In genomic region chr15:85335671-85336300, GRCm38 (mm10) we compare ENCODE assay signal across 8 mouse cellular contexts. TPM values are rescaled to one million over a fixed set of nuclear protein-coding genes. Genes with fewer than 3 reads are reported as not detected.
DNase-seq lines count a peak whose midpoint lies in the region; ATAC-seq and TF ChIP-seq lines count a peak whose summit lies in the region.

Gene Atxn10, plus strand, starts transcription at chr15:85336245.

- peaks cover 3% of the 10 kb centered on the region for H3K4me1 ChIP-seq in embryonic fibroblast, embryonic 13.5 days (ENCODE audit: control insufficient read depth, insufficient read depth, low read length)
- H3K4me1 ChIP-seq in heart, embryonic 16.5 days (ENCODE audit: control insufficient read depth, insufficient read depth, low read length): peaks cover 16% of the 10 kb centered on the region

- peak within 1 kb of the TSS; percentile 92 for H3K9ac ChIP-seq in heart, embryonic 16.5 days (ENCODE audit: low read length)

- ATAC-seq in heart, embryonic 16.5 days (replicated peaks; ENCODE audit: extremely low read depth, insufficient read depth, low FRiP score): no peak

- peak within 1 kb of the TSS; percentile 61 for H3K4me2 ChIP-seq in heart, embryonic 16.5 days (ENCODE audit: low read depth, low read length)

- no peaks in the 10 kb centered on the region for H3K36me3 ChIP-seq in heart, embryonic 16.5 days (ENCODE audit: control insufficient read depth, insufficient read depth)

- TF ChIP-seq POLR2A in embryonic fibroblast, embryonic 13.5 days (IDR thresholded peaks at IDR 0.05; ENCODE audit: low read depth, low read length): no peak

- intact Hi-C loops in left cerebral cortex, adult 2 months (cut with DNase I): no loop called here
- intact Hi-C loops in left cerebral cortex, postnatal 25 days (cut with DNase I): loop anchor here (5.0 kb wide), 1 partner anchor 42 kb away; no protein-coding TSS in a partner anchor

- peak within 1 kb of the TSS; percentile 94 for H3K4me3 ChIP-seq in left cerebral cortex, adult 2 months
- peak within 1 kb of the TSS; percentile 56 for H3K4me3 ChIP-seq in embryonic fibroblast, embryonic 13.5 days (ENCODE audit: insufficient read depth, low read length)
- peak within 1 kb of the TSS; percentile 99 for H3K4me3 ChIP-seq in heart, embryonic 16.5 days (ENCODE audit: low read length)

- H3K27ac ChIP-seq in left cerebral cortex, adult 2 months: peak within 1 kb of the TSS; percentile 98
- peak within 1 kb of the TSS; percentile 79 for H3K27ac ChIP-seq in embryonic fibroblast, embryonic 13.5 days (ENCODE audit: insufficient read depth, low read length)
- H3K27ac ChIP-seq in heart, embryonic 16.5 days (ENCODE audit: low read length): peak within 1 kb of the TSS; percentile 98

- TF ChIP-seq CTCF in left cerebral cortex, adult 2 months (IDR thresholded peaks at IDR 0.05): no peak
- no peak for TF ChIP-seq CTCF in embryonic fibroblast, embryonic 13.5 days (IDR thresholded peaks at IDR 0.05; ENCODE audit: borderline replicate concordance, insufficient read depth, low read length)

- H3K9me3 ChIP-seq in heart, embryonic 16.5 days (replicated peaks; ENCODE audit: control insufficient read depth, low read length): no peaks in the 10 kb centered on the region

- no peaks in the 10 kb centered on the region for H3K27me3 ChIP-seq in heart, embryonic 16.5 days (ENCODE audit: control insufficient read depth, insufficient read depth, low read length)

- DNase-seq in left cerebral cortex, adult 2 months (ENCODE audit: extremely low spot score in 1 of 2, low spot score in 2 of 2): peak in 1 of 2 experiments; percentile 19
- DNase-seq in left cerebral cortex, adult 9 months (ENCODE audit: low spot score in 2 of 2): no peak
- peak; percentile 43 for DNase-seq in WW6 (ENCODE audit: low read depth, low spot score)
- no peak for DNase-seq in left cerebral cortex, postnatal 25 days (ENCODE audit: low spot score in 2 of 2)
- peak; percentile 16 for DNase-seq in naive thymus-derived CD4-positive, alpha-beta T cell, adult 2 months (ENCODE audit: low read depth)
- no peak for DNase-seq in yolk sac, embryonic 10.5 days (ENCODE audit: low spot score)

- WGBS in heart, embryonic 16.5 days: 12% methylated on average over 16 of the region's 19 CpGs

RNA-seq across cellular contexts. Expression of gene Atxn10, which starts in this region (rescaled TPM):
- total RNA-seq in left cerebral cortex, adult 2 months (2021): 100 to 1,000 TPM; 238 to 262 TPM
- 205 and 229 TPM in 2 replicates for polyA plus RNA-seq in embryonic fibroblast, embryonic 13.5 days (2011; ENCODE audit: insufficient read length, low read depth, missing spikeins)
- polyA plus RNA-seq in heart, embryonic 16.5 days (2015; fragmentation: Nextera tagmentation; extraction: Ambion mirVana): 209 and 214 TPM in 2 replicates
- 100 to 1,000 TPM; 267 to 268 TPM for total RNA-seq in left cerebral cortex, postnatal 25 days (2021)

Comparison
In these comparisons a context has a peak if more than half of its experiments do, and no peak if none do; other contexts are left out.
1. DNase-seq: peak in WW6 (single experiment) and naive thymus-derived CD4-positive, alpha-beta T cell, adult 2 months (single experiment); none in left cerebral cortex, adult 9 months (0 of 2), left cerebral cortex, postnatal 25 days (0 of 2) and yolk sac, embryonic 10.5 days (single experiment).
2. Peak in every context shown above with its lines, with median percentiles within 50 percentile points of each other: H3K27ac ChIP-seq and H3K4me3 ChIP-seq.